Mouse (Mus musculus) liver, embryonic 18 days (tissue): ENCODE results near the gene Aven. TPM values are rescaled to one million over a fixed set of nuclear protein-coding genes. Genes with fewer than 3 reads are reported as not detected.

Experiments used
- polyA plus RNA-seq: library from polyadenylated mRNA; depleted of rRNA; stranded (reverse); fragments of >200 nt; gene quantifications from 2 replicates; pipeline ENCODE4 v1.2.3, GENCODE M21; 2012; rRNA removed

Gene Aven
- 5.4 and 6.0 TPM in 2 replicates for polyA plus RNA-seq

DNA sequence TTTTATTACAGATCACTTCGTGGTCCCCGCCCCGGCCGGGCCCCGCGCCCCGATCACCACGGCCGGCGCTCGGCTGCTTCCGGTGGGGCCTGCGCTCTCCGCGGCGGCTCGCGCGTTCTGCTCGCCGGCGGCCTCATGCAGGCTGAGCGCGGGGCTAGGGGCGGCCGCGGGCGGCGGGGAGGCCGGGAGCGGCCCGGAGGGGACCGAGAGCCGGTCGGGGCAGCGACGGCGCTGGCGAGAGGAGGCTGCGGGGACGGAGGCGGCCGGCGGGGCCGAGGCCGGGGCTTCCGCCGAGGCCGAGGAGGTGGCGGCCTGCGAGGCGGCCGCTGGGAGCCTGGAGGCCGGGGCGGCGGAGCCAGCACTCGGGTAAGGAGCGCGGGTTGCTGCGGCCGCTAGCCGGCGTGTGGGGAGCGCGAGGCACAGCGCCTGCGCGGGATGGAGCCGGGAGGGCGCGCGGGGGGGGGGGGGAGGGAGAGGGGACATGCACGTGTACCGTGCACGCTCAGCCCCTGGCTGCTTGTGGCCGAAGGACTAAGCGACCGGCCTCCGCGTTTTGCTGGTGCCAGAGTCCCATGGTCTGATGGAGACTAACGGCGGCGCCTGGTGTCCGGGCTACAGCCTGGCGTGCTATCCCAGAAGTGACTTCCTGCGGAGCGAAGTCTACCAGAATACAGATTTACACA lies at the start of gene Aven:
Gene Aven, plus strand, starts transcription at position 109 of the 683 bp plus-strand sequence.

DNA sequence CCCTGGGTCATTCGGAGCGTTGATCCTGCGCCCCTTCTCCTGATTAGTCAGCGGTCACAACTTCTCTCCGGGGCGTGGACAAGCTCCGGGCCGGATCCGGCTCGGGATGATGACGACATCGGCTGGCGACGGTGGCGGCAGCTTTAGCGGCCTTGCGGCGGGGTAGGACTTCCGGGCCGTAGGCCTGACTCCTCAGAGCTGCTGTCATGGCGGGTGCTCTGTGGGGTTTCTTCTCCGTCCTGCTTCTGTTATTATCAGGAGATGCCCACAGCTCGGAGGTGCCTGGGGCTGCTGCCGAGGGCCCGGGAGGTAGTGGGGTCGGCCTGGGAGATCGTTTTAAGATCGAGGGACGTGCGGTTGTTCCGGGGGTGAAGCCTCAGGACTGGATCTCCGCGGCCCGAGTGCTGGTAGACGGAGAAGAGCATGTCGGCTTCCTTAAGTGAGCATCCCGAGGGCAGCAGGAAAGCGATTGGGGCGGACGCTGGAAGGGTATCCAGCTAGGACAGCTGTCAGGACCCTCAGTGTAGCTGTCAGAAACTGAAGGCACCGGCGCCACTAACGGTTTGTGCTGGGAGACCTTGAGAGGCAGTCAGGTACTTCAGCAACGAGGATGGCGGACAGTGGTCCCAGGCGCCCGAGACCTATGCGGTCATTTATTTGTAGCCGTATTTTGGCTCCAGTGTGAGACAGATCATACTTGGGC lies 37.8 kb upstream of the Aven start, which contains the start of gene Emc7:
Gene Emc7, plus strand, starts transcription at position 136 of the 703 bp plus-strand sequence.

DNA sequence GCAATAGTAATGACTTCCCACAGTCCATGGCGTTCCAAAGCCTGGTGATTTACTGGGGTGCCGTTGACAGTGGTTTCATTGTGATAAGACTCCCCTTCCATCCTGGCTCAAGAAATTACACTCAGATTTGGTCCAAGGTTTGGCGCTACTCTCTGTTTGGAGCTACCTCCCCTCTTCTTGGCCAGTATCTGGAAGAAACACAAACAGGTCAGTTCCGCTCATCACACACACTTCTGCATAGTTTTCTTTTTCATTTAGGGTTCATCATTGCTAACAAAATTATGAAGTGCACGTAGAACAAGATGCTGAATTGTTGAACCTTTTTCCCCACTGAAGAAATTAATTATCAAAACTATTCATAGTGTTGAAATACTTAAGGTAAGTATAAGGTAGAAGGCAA lies 12.1 kb upstream of the Aven start, which contains the start of gene Chrm5:
Gene Chrm5, minus strand, starts transcription at position 101 of the 400 bp plus-strand sequence.

Other genes starting within 250 kb of the Aven start
- gene Nutm1, start 233.7 kb upstream of the Aven start, polyA plus RNA-seq, result not detected in 2 replicates
- 87.3 and 103 TPM in 2 replicates for gene Nop10, start 231.0 kb upstream of the Aven start, polyA plus RNA-seq
- 11.2 and 12.0 TPM in 2 replicates for gene Slc12a6, start 227.1 kb upstream of the Aven start, polyA plus RNA-seq
- gene Gm21985, start 226.7 kb upstream of the Aven start, polyA plus RNA-seq, result 0.02 TPM in 1 of 2 replicates, not detected in the other
- 42.2 and 43.2 TPM in 2 replicates for gene Emc4, start 124.9 kb upstream of the Aven start, polyA plus RNA-seq
- 4.6 and 5.0 TPM in 2 replicates for gene Katnbl1, start 113.8 kb upstream of the Aven start, polyA plus RNA-seq
- gene Emc7, start 38.0 kb upstream of the Aven start, polyA plus RNA-seq, result 7.9 TPM in 2 replicates
- gene Chrm5, start 12.2 kb upstream of the Aven start, polyA plus RNA-seq, result not detected in 2 replicates